Mouse (Mus musculus) cerebellum, adult 2 months (tissue): ENCODE measurements around the gene Psme1. TPM values are rescaled to one million over a fixed set of nuclear protein-coding genes. Genes with fewer than 3 reads are reported as not detected.

Source experiments
- DNase-seq, 2 experiments: peaks; one replicate each; pipeline ENCODE4 v3.0.0; 2021
- H3K27ac ChIP-seq: fragments of 200-500 bp; 2 replicates; pipeline ENCODE4 v1.5.1; 2012; ENCODE audit warnings: low read length, control low read depth, inconsistent platforms; ENCODE audit not compliant: insufficient read depth
- H3K27me3 ChIP-seq: fragments of 200-500 bp; 2 replicates; pipeline ENCODE4 v1.6.1; 2012; ENCODE audit warnings: inconsistent platforms, mild to moderate bottlenecking, low read length, moderate library complexity; ENCODE audit not compliant: control insufficient read depth, insufficient read depth
- H3K4me1 ChIP-seq: fragments of 200-500 bp; 2 replicates; pipeline ENCODE4 v1.6.1; 2011; ENCODE audit warnings: low read length; ENCODE audit not compliant: control insufficient read depth, insufficient read depth
- H3K4me3 ChIP-seq: fragments of 200-500 bp; replicated peaks from 2 replicates; pipeline ENCODE3; 2011; ENCODE audit warnings: mild to moderate bottlenecking, low read depth, low read length, control low read depth; ENCODE audit not compliant: insufficient read depth
- CTCF ChIP-seq: fragments of 200-500 bp; IDR thresholded peaks from 2 replicates; pipeline ENCODE4 v1.5.1; 2011; ENCODE audit warnings: low read depth, mild to moderate bottlenecking, control low read depth, low read length, moderate library complexity, borderline replicate concordance; ENCODE audit not compliant: insufficient read depth
- POLR2A ChIP-seq: fragments of 200-500 bp; IDR thresholded peaks from 2 replicates; pipeline ENCODE4 v1.6.1; 2011; ENCODE audit warnings: low read length, control low read depth, borderline replicate concordance; ENCODE audit not compliant: insufficient read depth
- WGBS: fragments of 180-500 bp; shearing (Covaris S2); methylation state at CpG from one replicate; pipeline ENCODE4 v1.1.7; 2018; 5-methylcytosine and 5-hydroxymethylcytosine counted together
- polyA plus RNA-seq: library from polyadenylated mRNA; depleted of rRNA; stranded (reverse); fragments of >200 nt; gene quantifications from 2 replicates; pipeline ENCODE4 v1.2.3, GENCODE M21; 2012

Gene Psme1
- polyA plus RNA-seq, 1 experiment, result 40.7 TPM

- Histone ChIP-seq H3K4me1 (peaks cover 5% of the 10 kb centered on the region; the same call in 1 of the 2 replicates), H3K4me3 (peak within 1 kb of the TSS; percentile 84), H3K27ac (peak within 1 kb of the TSS; percentile 93), H3K27me3 (no peaks in the 10 kb centered on the region)
- WGBS, result under 1% methylated on average over 51 of the region's 51 CpGs
- peak; percentile 98 to 100 for DNase-seq
- TF ChIP-seq CTCF, result no peak; the same call in 1 of the 2 replicates
- TF ChIP-seq POLR2A, result peak; percentile 82; the same call in 1 of the 2 replicates
Observed at GRCm38 (mm10) chr14:55560202-55561073, 17.5 kb upstream of the Psme1 start, which contains the start of gene A730061H03Rik. Gene A730061H03Rik (minus strand): TSS chr14:55560406.

DNA sequence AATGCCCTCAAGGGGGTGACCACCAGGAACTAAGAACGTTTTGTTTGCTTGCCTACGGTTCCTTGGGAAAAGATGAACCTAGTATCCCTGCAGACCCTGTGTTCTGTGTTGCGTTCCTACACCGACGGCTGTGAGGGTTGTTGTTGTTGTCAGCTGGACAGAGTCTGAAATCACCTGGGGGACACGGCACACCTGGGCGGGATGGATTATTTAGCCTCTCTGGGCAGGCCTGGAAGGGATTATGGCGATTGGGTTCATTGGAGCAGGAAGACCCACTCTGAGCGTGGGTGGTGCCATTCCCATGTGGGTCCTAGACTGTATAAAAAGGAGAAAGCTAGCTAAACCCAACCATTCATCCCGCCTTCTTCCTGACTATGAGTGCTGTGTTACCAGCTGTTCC, 16.1 kb upstream of the Psme1 start:
- H3K4me3 ChIP-seq, result no peak overlapping the region
- H3K4me1 ChIP-seq, result peaks cover 5% of the 10 kb centered on the region; the same call in 1 of the 2 replicates
- no peak for TF ChIP-seq CTCF
- no peak for TF ChIP-seq POLR2A
- WGBS, result 85% methylated on average over 10 of the region's 10 CpGs
- no peak for DNase-seq
- H3K27ac ChIP-seq, result no peak overlapping the region
- H3K27me3 ChIP-seq, result no peaks in the 10 kb centered on the region

DNA sequence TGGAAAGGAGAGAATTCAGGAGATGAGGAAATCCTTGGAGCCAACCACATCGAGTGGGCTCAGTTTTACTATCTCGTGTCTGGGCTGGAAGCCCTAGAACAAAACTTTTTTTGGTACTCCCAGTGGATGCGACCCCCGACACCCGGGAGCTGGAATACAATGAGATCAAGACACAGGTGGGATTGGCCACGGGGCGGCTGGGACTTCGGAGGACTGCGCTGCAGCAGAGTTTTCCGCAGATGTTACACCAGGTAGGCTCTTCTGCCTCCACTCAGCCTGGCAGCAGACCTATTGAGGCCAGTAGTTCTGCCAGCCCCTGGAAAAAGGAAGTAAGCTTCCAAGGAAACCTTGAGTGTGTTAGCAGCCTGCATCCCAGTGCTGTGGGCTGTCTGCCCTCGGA, 14.7 kb upstream of the Psme1 start:
- Histone ChIP-seq H3K4me3 (no peak overlapping the region), H3K4me1 (peaks cover 5% of the 10 kb centered on the region; the same call in 1 of the 2 replicates), H3K27ac (no peak overlapping the region), H3K27me3 (no peaks in the 10 kb centered on the region)
- no peak for TF ChIP-seq CTCF
- TF ChIP-seq POLR2A, result no peak
- no peak for DNase-seq
- 91% methylated on average over 11 of the region's 11 CpGs for WGBS

DNA sequence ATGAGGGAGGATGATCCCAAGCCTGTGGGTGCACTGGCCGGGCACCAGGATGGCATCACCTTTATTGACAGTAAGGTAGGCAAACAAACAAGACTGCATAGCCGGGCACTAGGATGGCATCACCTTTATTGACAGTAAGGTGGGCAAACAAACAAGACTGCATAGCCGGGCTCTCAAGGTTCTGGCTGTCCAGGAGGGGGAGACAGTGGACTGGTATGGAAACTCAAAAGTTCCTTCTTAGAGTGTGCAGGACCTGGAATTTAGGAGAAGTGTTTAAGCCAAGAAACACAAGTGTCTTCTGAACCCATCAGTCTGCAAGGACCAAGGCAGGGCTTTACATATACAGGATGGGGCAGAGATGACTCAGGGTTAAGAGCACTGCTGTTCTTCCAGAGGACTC, 12.2 kb upstream of the Psme1 start:
- no peak for TF ChIP-seq CTCF
- TF ChIP-seq POLR2A, result no peak
- Histone ChIP-seq H3K4me3 (no peak overlapping the region), H3K27ac (no peak overlapping the region), H3K4me1 (peaks cover 5% of the 10 kb centered on the region; the same call in 1 of the 2 replicates), H3K27me3 (no peaks in the 10 kb centered on the region)
- no peak for DNase-seq
- WGBS, result 76% methylated on average over 3 of the region's 3 CpGs

GRCm38 (mm10) chr14:55567496-55567895, 10.4 kb upstream of the Psme1 start:
- Histone ChIP-seq H3K4me3 (no peak overlapping the region), H3K27me3 (no peaks in the 10 kb centered on the region), H3K27ac (no peak overlapping the region), H3K4me1 (no peaks in the 10 kb centered on the region)
- TF ChIP-seq POLR2A (no peak), CTCF (no peak)
- 94% methylated on average over 3 of the region's 3 CpGs for WGBS
- DNase-seq, result no peak

- Histone ChIP-seq H3K4me3 (no peak overlapping the region), H3K27me3 (no peaks in the 10 kb centered on the region), H3K27ac (no peak overlapping the region), H3K4me1 (no peaks in the 10 kb centered on the region)
- WGBS, result 90% methylated on average over 2 of the region's 2 CpGs
- no peak for DNase-seq
- TF ChIP-seq POLR2A, result no peak
- TF ChIP-seq CTCF, result no peak
Observed at GRCm38 (mm10) chr14:55570588-55570987, 7.3 kb upstream of the Psme1 start.

DNA sequence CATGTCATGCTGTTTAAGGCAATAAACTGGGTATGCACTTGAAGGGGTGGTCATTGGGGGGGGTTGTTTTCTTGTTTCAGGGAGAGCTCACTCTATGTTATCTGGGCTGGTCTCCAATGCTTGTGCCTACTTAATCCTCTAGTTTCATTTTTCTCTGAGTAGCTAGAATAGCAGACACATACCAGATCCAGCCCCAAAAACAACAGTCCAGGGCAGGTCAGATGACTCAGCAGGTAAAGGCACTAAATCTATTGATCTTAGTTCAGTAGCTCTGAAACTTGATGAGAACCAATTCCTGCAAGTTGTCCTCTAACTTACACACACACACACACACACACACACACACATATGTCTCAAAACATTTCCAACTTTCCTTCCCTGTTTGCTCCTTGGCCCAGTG, 6.2 kb upstream of the Psme1 start:
- Histone ChIP-seq H3K4me1 (no peaks in the 10 kb centered on the region), H3K27me3 (no peaks in the 10 kb centered on the region), H3K4me3 (no peak overlapping the region), H3K27ac (no peak overlapping the region)
- TF ChIP-seq CTCF, result no peak
- TF ChIP-seq POLR2A, result no peak
- DNase-seq, result no peak

DNA sequence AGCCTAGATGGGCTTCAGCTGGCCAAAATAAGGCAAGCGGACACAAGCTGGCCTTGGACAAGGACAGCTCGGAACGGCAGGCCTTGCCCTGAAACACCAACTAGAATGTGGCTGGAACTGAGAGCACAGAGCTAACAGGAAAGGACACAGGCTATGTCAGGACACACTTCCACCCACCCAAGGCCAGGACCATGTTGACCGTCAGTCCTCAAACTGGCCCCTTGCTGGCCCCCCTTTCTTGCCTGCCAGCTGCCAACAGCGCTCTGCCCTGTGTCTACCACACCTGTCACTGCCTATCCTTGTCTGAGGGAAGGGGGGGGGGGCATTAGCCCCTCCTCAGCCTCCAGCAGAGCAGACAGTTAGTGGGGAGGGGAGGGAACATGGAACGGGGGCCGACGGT, 2.6 kb upstream of the Psme1 start, which contains the start of gene Fitm1:
Gene Fitm1 (plus strand): TSS at position 316 of the 400 bp plus-strand sequence.
- no peaks in the 10 kb centered on the region for H3K4me1 ChIP-seq
- H3K4me3 ChIP-seq, result no peak within 1 kb of the TSS
- no peak within 1 kb of the TSS for H3K27ac ChIP-seq
- no peak for DNase-seq
- TF ChIP-seq CTCF (no peak), POLR2A (no peak)
- WGBS, result 66% methylated on average over 8 of the region's 8 CpGs
- H3K27me3 ChIP-seq, result no peaks in the 10 kb centered on the region
